Mouse (Mus musculus) embryonic facial prominence, embryonic 11.5 days (tissue): ENCODE results near the gene Camk2g. TPM values are rescaled to one million over a fixed set of nuclear protein-coding genes. Genes with fewer than 3 reads are reported as not detected.

Experiments
- ATAC-seq: fragments of 200-750 bp; cut with Nextera tagmentation; replicated peaks from 2 replicates; pipeline ENCODE4 v1.8.0; 2017; ENCODE audit warnings: low read depth; ENCODE audit not compliant: insufficient number of reproducible peaks, low FRiP score, low TSS enrichment
- DNase-seq: peaks from one replicate; pipeline ENCODE4 v3.0.0-alpha.2; 2015; ENCODE audit warnings: low spot score
- H3K27ac ChIP-seq: fragments of 300-500 bp; sonication (generic); replicated peaks from 2 replicates; pipeline ENCODE4 v1.5.1; 2014; ENCODE audit warnings: mild to moderate bottlenecking, low read depth, low read length, control low read depth
- H3K27me3 ChIP-seq: fragments of 300-500 bp; sonication (generic); 2 replicates; pipeline ENCODE4 v1.6.1; 2014; ENCODE audit warnings: mild to moderate bottlenecking, low read length, moderate library complexity, mixed read lengths; ENCODE audit not compliant: control insufficient read depth, insufficient read depth
- H3K36me3 ChIP-seq: fragments of 300-500 bp; sonication (generic); replicated peaks from 2 replicates; pipeline ENCODE4 v1.6.1; 2014; ENCODE audit warnings: low read depth, mild to moderate bottlenecking, low read length, moderate library complexity, mixed read lengths; ENCODE audit not compliant: control insufficient read depth, insufficient read depth
- H3K4me1 ChIP-seq: fragments of 300-500 bp; sonication (generic); 2 replicates; pipeline ENCODE4 v1.6.1; 2014; ENCODE audit warnings: low read length, mixed read lengths; ENCODE audit not compliant: control insufficient read depth, insufficient read depth
- H3K4me2 ChIP-seq: fragments of 300-500 bp; sonication (generic); 2 replicates; pipeline ENCODE4 v1.6.1; 2014; ENCODE audit warnings: low read depth, mild to moderate bottlenecking, control low read depth, low read length, moderate library complexity
- H3K4me3 ChIP-seq: fragments of 300-500 bp; sonication (generic); 2 replicates; pipeline ENCODE4 v1.5.1; 2014; ENCODE audit warnings: low read depth, low read length, control low read depth
- H3K9ac ChIP-seq: fragments of 300-500 bp; sonication (generic); replicated peaks from 2 replicates; pipeline ENCODE4 v1.6.1; 2014; ENCODE audit warnings: mild to moderate bottlenecking, control low read depth, low read length
- H3K9me3 ChIP-seq: fragments of 300-500 bp; sonication (generic); replicated peaks from 2 replicates; pipeline ENCODE4 v1.6.1; 2016; ENCODE audit warnings: mild to moderate bottlenecking, low read length, inconsistent platforms, mixed read lengths; ENCODE audit not compliant: control insufficient read depth
- WGBS: fragments of 180-500 bp; shearing (Covaris S2); extraction: QIAGEN DNeasy Blood & Tissue Kit; methylation state at CpG from one replicate; pipeline ENCODE4 v1.1.7; 2014; 5-methylcytosine and 5-hydroxymethylcytosine counted together
- microRNA-seq: library from miRNA; unstranded; fragments of <30 nt; microRNA quantifications from one replicate; pipeline ENCODE4, GENCODE M21; 2016; ENCODE audit warnings: borderline number of aligned reads
- polyA plus RNA-seq: library from polyadenylated mRNA; unstranded; fragments of >200 nt; fragmentation: Nextera tagmentation; extraction: Ambion mirVana; gene quantifications from 2 replicates; pipeline ENCODE4 v1.2.1, GENCODE M21; 2014

Camk2g gene
- polyA plus RNA-seq, 1 experiment from 2014 or later, result 47.1 TPM

DNA sequence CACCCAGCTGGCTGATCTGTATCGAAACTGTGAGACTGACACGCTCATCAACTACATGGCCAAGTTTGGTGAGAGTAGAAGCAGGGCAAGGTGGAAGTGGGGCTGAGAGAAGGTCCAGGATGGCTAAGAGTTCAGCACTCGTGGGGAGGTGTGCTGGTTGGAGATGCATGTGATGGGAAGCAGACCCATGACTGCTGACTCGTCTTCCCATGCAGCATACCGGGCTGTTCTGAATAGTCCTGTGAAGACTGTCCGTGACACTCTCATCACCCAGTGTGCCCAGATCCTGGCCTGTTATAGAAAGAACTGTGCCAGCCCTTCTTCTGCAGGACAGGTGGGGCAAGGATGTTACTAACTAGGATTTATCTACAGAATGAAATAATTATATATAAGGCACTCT is 102.1 kb downstream of the Camk2g start:
- 95% methylated on average over 6 of the region's 6 CpGs for WGBS
- H3K4me3 ChIP-seq, result no peak overlapping the region
- no peak for ATAC-seq
- H3K4me1 ChIP-seq, result no peaks in the 10 kb centered on the region
- H3K4me2 ChIP-seq, result no peak overlapping the region
- H3K9me3 ChIP-seq, result no peaks in the 10 kb centered on the region
- H3K9ac ChIP-seq, result no peak overlapping the region
- no peak overlapping the region for H3K27ac ChIP-seq
- peaks cover 15% of the 10 kb centered on the region for H3K36me3 ChIP-seq
- no peak for DNase-seq
- H3K27me3 ChIP-seq, result no peaks in the 10 kb centered on the region

DNA sequence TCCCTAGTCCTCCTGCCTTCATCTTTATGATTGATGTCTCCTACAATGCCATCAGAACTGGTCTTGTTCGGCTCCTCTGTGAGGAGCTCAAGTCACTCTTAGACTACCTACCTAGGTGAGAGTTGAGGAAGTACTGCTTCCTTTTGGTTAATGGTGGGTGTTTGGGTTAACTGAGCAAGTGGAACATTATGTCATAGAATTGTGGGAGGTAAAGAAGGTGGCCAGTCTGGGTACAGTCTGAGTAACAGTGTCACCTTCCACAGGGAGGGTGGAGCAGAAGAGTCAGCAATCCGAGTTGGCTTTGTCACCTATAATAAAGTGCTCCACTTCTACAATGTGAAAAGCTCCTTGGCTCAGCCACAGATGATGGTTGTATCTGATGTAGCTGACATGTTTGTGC is 104.9 kb downstream of the Camk2g start:
- ATAC-seq (no peak), DNase-seq (no peak)
- Histone ChIP-seq H3K4me2 (no peak overlapping the region), H3K36me3 (peaks cover 18% of the 10 kb centered on the region), H3K27me3 (no peaks in the 10 kb centered on the region), H3K9ac (no peak overlapping the region), H3K9me3 (no peaks in the 10 kb centered on the region), H3K4me3 (no peak overlapping the region), H3K4me1 (no peaks in the 10 kb centered on the region), H3K27ac (no peak overlapping the region)
- WGBS, result 91% methylated on average over 2 of the region's 2 CpGs

DNA sequence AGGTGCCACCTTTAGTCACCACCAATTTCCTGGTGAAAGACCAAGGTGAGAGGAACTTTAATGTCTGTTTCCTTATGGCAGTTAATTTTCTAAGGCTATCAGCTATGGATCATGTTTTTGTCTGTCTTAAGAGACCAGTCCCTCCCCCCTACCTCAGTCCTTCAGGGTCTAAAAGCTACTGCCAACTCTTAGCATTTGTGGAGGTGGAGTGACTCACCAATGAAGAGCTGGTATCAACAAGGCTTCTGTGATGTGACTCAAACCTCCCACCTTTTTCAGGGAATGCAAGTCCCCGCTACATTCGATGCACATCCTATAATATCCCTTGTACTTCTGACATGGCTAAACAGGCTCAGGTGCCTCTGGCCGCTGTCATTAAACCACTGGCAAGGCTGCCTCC is 107.3 kb downstream of the Camk2g start:
- Histone ChIP-seq H3K4me1 (no peaks in the 10 kb centered on the region), H3K4me2 (no peak overlapping the region), H3K27ac (no peak overlapping the region), H3K9ac (no peak overlapping the region), H3K36me3 (peaks cover 22% of the 10 kb centered on the region), H3K9me3 (no peaks in the 10 kb centered on the region), H3K27me3 (no peaks in the 10 kb centered on the region), H3K4me3 (no peak overlapping the region)
- WGBS, result 98% methylated on average over 3 of the region's 3 CpGs
- DNase-seq, result no peak
- ATAC-seq, result no peak

Small RNAs within 50 kb of the gene (microRNA-seq; reads per million reads assigned to microRNA genes)
- not detected for gene Mir6946

Other genes with a start within 250 kb of the Camk2g start
- gene Ppp3cb, start 247.5 kb downstream of the Camk2g start, polyA plus RNA-seq, result 54.6 and 62.5 TPM in 2 replicates
- 12.6 and 14.4 TPM in 2 replicates for gene Usp54, start 153.0 kb downstream of the Camk2g start, polyA plus RNA-seq
- 0.58 and 1.2 TPM in 2 replicates for gene Myoz1, start 137.5 kb downstream of the Camk2g start, polyA plus RNA-seq
- gene Synpo2l, start 125.7 kb downstream of the Camk2g start, polyA plus RNA-seq, result 1.6 and 2.2 TPM in 2 replicates
- 73.7 and 76.8 TPM in 2 replicates for gene Sec24c, start 119.8 kb downstream of the Camk2g start, polyA plus RNA-seq
- 19.9 and 21.0 TPM in 2 replicates for gene Fut11, start 99.1 kb downstream of the Camk2g start, polyA plus RNA-seq
- 254 and 257 TPM in 2 replicates for gene Chchd1, start 91.1 kb downstream of the Camk2g start, polyA plus RNA-seq
- 21.6 and 24.3 TPM in 2 replicates for gene Zswim8, start 86.5 kb downstream of the Camk2g start, polyA plus RNA-seq
- 23.3 and 24.5 TPM in 2 replicates for gene Ndst2, start 59.5 kb downstream of the Camk2g start, polyA plus RNA-seq
- 0.83 and 1.0 TPM in 2 replicates for gene Plau, start 42.6 kb upstream of the Camk2g start, polyA plus RNA-seq
- gene Vcl, start 135.3 kb upstream of the Camk2g start, polyA plus RNA-seq, result 40.4 and 43.8 TPM in 2 replicates